Mouse (Mus musculus) heart, adult 2 months (tissue): ENCODE measurements at regions not wholly inside any gene's neighbourhood (a gene's known extent, or its start where the extent isn't known, plus 50 kb on each side); places are given as distances from the start of the nearest gene placed in this dataset.

Source experiments
- DNase-seq, 2 experiments: peaks; one replicate each; pipeline ENCODE4 v3.0.0; 2021
- H3K27ac ChIP-seq: fragments of 200-600 bp; 2 replicates; pipeline ENCODE4 v1.8.1; 2022
- H3K27me3 ChIP-seq: fragments of 200-500 bp; 2 replicates; pipeline ENCODE4 v1.6.1; 2012; ENCODE audit warnings: mild to moderate bottlenecking, low read length, inconsistent platforms, mixed read lengths; ENCODE audit not compliant: control insufficient read depth, insufficient read depth
- H3K36me3 ChIP-seq: fragments of 200-500 bp; 2 replicates; pipeline ENCODE4 v1.6.1; 2012; ENCODE audit warnings: low read length, inconsistent platforms; ENCODE audit not compliant: control insufficient read depth, insufficient read depth
- H3K4me1 ChIP-seq: fragments of 200-500 bp; 2 replicates; pipeline ENCODE4 v1.6.1; 2011; ENCODE audit warnings: low read length; ENCODE audit not compliant: control insufficient read depth, insufficient read depth
- H3K4me3 ChIP-seq: fragments of 200-600 bp; 2 replicates; pipeline ENCODE4 v1.8.1; 2022
- H3K79me2 ChIP-seq: fragments of 200-500 bp; replicated peaks from 2 replicates; pipeline ENCODE4 v1.6.1; 2012; ENCODE audit warnings: mild to moderate bottlenecking, inconsistent platforms, low read length, moderate library complexity, mixed read lengths; ENCODE audit not compliant: control insufficient read depth, insufficient read depth
- H3K9ac ChIP-seq: fragments of 200-500 bp; 2 replicates; pipeline ENCODE4 v1.6.1; 2012; ENCODE audit warnings: low read depth, mild to moderate bottlenecking, control low read depth, inconsistent platforms, low read length, mixed read lengths
- CTCF ChIP-seq: fragments of 200-600 bp; IDR thresholded peaks from 2 replicates; pipeline ENCODE4 v1.8.1; 2022; ENCODE audit warnings: antibody characterized with exemption, mild to moderate bottlenecking, moderate library complexity
- EP300 ChIP-seq: fragments of 200-500 bp; IDR thresholded peaks from 2 replicates; pipeline ENCODE4 v1.6.1; 2011; ENCODE audit warnings: low read depth, low read length, control low read depth; ENCODE audit not compliant: insufficient read depth
- POLR2A ChIP-seq: fragments of 200-500 bp; IDR thresholded peaks from 2 replicates; pipeline ENCODE4 v1.6.1; 2011; ENCODE audit warnings: mild to moderate bottlenecking, low read depth, low read length, control low read depth; ENCODE audit not compliant: insufficient read depth
- WGBS: fragments of 180-500 bp; shearing (Covaris S2); methylation state at CpG from one replicate; pipeline ENCODE4 v1.1.7; 2018; 5-methylcytosine and 5-hydroxymethylcytosine counted together
- intact Hi-C: fragments of 180-260 bp; cut with DNase I; formaldehyde crosslinking; loops from one replicate; pipeline ENCODE4 v1.15.1; 2025

DNA sequence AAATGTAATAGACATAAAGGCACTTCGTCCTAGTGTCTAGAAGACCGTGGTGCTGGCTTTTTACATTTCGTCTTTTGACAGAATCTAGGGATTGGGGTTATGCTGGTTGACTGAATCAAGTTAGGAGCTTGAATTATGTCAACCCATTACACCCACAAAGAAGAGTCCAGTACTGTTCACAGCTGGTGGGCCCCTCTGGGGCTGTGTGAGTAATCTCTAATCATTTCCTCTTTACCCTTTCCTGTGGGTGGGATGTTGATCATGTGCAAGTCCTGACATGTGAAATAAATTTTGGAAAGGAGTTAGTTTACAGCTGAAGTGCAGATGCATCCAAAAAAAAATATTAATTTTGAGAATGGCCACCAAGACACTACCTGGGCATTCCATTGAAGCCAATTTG lies 390.3 kb upstream of the Mctp2 start:
- Histone ChIP-seq H3K27me3 (no peaks in the 10 kb centered on the region), H3K4me1 (no peaks in the 10 kb centered on the region), H3K4me3 (no peak overlapping the region), H3K79me2 (no peaks in the 10 kb centered on the region), H3K36me3 (no peaks in the 10 kb centered on the region), H3K9ac (no peak overlapping the region), H3K27ac (no peak overlapping the region)
- WGBS: 71% methylated on average over 3 of the region's 3 CpGs
- no peak for DNase-seq
- intact Hi-C loops: no loop called here
- TF ChIP-seq POLR2A (no peak), EP300 (no peak), CTCF (no peak)

DNA sequence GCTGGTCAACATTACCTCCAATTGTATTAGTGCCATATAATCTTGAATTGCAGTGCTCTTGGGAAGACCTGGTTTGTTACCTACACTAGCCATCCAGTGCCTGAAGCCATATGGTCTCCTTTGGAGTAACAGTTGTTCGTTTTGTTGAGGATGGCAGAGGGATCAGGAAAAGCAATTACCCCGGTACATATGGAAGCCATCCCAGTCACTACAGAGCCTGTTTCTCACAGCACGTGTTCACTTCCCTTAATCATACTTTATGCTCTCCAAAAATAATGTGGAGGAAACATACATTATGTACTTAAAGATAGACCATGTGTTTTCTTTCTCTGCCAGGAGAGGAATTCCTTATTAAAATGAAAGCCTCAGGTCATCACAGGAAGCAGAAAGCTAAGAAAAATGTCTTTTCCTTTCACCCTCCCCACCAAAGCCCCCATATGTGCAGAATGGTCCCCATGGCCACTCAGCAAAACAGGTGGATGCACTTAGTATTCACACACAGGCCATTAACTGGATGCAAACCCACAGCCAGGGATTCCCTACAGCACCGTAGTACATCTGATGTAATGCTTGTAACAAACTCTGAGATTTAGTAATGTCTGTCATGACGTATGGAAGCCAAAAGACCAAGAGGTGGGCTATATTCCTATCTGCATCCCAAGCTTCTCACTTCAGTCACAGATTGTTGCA lies 397.4 kb upstream of the Mctp2 start:
- intact Hi-C loops: no loop called here
- Histone ChIP-seq H3K4me3 (no peak overlapping the region), H3K9ac (no peak overlapping the region), H3K79me2 (no peaks in the 10 kb centered on the region), H3K36me3 (no peaks in the 10 kb centered on the region), H3K27me3 (no peaks in the 10 kb centered on the region), H3K27ac (no peak overlapping the region), H3K4me1 (no peaks in the 10 kb centered on the region)
- DNase-seq: no peak
- TF ChIP-seq CTCF: no peak
- TF ChIP-seq EP300: no peak
- no peak for TF ChIP-seq POLR2A
- WGBS: 76% methylated on average over 5 of the region's 5 CpGs

DNA sequence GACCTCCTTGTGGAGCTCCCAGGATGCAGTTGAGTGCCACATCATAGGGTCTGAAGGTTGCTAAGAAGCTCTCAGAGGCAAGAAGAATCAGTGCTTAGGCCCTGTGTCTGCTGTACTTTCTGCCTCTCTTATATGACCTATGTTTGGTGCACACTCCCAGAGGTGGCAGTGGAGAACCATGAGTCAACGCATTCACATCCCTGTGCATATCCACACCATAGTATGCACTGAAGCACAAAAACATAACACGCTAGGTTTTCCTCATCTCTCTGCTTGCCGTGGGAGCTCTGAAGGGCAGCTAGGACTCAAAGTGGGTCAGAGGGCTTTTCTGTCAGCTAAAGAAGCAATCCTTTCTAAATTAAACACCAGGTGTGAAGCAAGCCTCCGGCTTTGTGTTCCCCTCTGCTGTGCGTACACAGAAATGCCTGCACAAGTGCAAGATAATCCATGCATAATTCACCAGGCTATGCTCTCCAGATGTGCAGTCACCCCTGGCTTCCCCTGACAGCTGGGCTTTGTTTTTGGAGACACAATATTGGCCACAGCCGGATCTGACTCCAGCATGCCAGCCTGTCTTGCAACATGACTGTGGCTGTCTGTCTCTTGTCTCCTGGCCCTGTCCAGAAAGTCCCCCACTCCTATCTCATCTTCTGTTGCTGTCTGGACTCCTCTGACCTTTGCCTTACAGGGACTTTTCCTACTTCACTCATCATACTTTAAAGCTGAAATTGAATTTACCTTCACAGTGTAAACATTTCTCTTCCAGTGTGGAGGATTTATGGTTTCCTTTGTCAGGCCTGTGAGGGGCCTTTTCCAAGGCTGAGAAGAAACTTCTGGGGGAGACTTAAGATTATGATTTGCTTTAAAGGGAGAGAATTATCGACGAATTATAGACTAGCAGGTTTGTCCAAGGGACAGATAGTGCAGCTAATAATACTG lies 405.1 kb upstream of the Mctp2 start:
- Histone ChIP-seq H3K4me3 (no peak overlapping the region), H3K27ac (no peak overlapping the region), H3K4me1 (peaks cover 1% of the 10 kb centered on the region; the same call in 1 of the 2 replicates), H3K36me3 (no peaks in the 10 kb centered on the region), H3K79me2 (no peaks in the 10 kb centered on the region), H3K9ac (no peak overlapping the region), H3K27me3 (no peaks in the 10 kb centered on the region)
- 64% methylated on average over 8 of the region's 8 CpGs for WGBS
- DNase-seq: peak; percentile 33 to 44
- no peak for TF ChIP-seq POLR2A
- no peak for TF ChIP-seq CTCF
- no peak for TF ChIP-seq EP300
- intact Hi-C loops: no loop called here

DNA sequence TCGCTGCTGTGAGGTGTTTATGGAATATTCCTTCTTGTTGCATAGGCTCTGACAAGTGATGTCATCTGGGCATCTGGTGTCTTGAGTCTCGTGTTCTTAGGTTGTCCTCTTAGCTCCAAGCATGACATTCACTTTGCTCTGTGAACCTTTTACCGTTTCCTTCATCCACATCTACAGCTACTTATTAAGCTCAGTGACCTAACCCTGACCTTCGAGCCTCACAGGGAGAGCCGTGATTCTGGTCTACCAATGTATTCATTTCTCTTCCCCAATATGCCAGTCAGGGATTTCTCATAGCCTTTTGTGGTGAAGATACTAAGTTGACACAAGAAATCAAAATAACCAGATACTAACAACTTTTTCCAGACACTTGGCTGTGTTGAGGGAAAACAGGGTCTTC lies 409.0 kb upstream of the Mctp2 start:
- no peak overlapping the region for H3K4me3 ChIP-seq
- intact Hi-C loops: no loop called here
- H3K4me1 ChIP-seq: peaks cover 1% of the 10 kb centered on the region; the same call in 1 of the 2 replicates
- H3K79me2 ChIP-seq: no peaks in the 10 kb centered on the region
- TF ChIP-seq EP300 (no peak), CTCF (no peak), POLR2A (no peak)
- DNase-seq: no peak
- H3K36me3 ChIP-seq: no peaks in the 10 kb centered on the region
- H3K27me3 ChIP-seq: no peaks in the 10 kb centered on the region
- WGBS: 72% methylated on average over 5 of the region's 5 CpGs
- H3K27ac ChIP-seq: no peak overlapping the region
- H3K9ac ChIP-seq: no peak overlapping the region

DNA sequence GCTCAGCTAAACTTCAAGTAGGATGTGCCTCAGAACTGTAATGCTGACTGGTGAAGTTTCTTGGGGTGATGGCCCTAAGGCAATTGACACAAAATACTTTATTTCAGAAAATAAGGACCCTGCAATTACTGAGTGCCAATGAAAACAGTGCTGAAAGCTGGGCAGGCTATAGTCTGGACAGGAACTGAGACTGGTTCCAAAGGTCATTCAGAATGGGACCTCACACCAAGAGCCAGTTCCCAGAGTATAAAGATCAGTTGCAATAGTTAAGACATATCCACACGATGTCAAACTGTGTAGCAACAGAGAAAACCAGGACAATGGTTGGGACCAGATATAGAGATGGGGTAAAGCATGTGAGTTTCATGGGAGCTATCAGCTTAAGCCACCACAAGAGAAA lies 409.6 kb upstream of the Mctp2 start:
- no peaks in the 10 kb centered on the region for H3K79me2 ChIP-seq
- peaks cover 1% of the 10 kb centered on the region; the same call in 1 of the 2 replicates for H3K4me1 ChIP-seq
- 42% methylated on average over 1 of the region's 1 CpGs for WGBS
- no peak overlapping the region for H3K4me3 ChIP-seq
- no peak for TF ChIP-seq CTCF
- no peak for TF ChIP-seq POLR2A
- TF ChIP-seq EP300: no peak
- H3K27ac ChIP-seq: no peak overlapping the region
- H3K36me3 ChIP-seq: no peaks in the 10 kb centered on the region
- H3K9ac ChIP-seq: no peak overlapping the region
- intact Hi-C loops: no loop called here
- DNase-seq: no peak
- H3K27me3 ChIP-seq: no peaks in the 10 kb centered on the region

DNA sequence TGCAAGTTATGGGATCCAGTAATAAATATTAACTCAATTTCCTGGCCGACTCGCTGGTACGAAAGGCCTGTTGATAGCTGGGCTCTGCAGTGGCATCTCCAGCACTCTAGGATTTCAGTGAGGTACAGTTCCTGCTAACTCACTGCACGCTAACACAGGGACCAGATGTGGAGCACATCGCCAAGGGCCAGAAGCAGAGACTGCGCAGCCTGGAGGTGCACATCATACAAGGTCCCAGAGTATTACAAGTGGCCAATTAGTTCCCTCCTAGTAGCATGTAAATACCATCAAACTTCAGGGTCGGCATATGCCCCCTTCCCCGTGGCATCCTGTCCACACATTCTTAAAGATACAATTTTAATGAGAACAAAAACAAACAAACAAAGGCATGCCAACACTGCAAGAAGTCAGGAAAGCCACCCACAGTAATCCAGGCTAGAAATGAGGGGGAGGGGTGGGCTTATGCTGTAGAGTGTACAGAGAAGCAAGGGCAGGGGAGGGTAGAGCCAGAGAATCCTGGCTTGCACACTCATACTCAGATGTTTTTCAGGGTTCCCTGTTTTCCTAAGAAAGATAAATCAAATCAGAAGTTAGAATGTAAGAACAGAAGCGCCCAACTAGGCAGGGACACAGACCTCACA lies 419.9 kb upstream of the Mctp2 start:
- no peak overlapping the region for H3K9ac ChIP-seq
- H3K79me2 ChIP-seq: no peaks in the 10 kb centered on the region
- H3K27me3 ChIP-seq: no peaks in the 10 kb centered on the region
- DNase-seq: no peak
- WGBS: 77% methylated on average over 9 of the region's 9 CpGs
- no peaks in the 10 kb centered on the region for H3K4me1 ChIP-seq
- TF ChIP-seq POLR2A (no peak), CTCF (no peak), EP300 (no peak)
- H3K27ac ChIP-seq: no peak overlapping the region
- intact Hi-C loops: no loop called here
- no peaks in the 10 kb centered on the region for H3K36me3 ChIP-seq
- no peak overlapping the region for H3K4me3 ChIP-seq
